In the genomic region with DNA sequence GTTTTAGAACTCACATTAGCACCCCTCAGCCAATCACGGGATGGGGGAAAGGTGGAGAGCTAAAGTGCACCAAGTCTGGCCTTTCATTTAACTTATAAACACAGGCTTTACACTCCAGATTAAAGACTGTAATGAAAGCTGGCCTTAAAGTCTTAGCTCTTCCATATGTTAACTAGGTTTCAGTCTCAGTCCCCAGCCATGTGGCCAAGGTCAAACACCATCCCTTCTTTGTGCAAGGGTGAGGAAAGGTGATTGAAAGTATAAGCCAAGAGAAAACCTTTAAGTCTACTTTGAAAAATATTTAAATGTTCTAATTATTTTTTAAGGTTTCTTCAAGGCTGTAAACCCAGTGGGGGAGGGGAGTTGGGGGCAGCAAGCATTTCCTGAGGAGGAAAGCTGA, we compare ENCODE assay signal across 10 mouse cellular contexts. TPM values are rescaled to one million over a fixed set of nuclear protein-coding genes. Genes with fewer than 3 reads are reported as not detected.
A peak's percentile ranks its signal among the peaks of the same experiment; 100 is the strongest.
DNase-seq lines count a peak whose midpoint lies in the region; ATAC-seq and TF ChIP-seq lines count a peak whose summit lies in the region.
"Had no signal": no experiment of that assay in that cellular context is flagged by ENCODE, and none has a peak within 500 bp of the region (broad histone marks: within the 10 kb centered on the region; RNA-seq: fewer than 3 reads in every experiment).

No protein-coding gene starts in this region.

- H3K4me1 ChIP-seq in heart, embryonic 14.5 days (ENCODE audit: control insufficient read depth in 2 of 2, insufficient read depth in 2 of 2, low read length in 2 of 2), result peaks cover 4 to 32% of the 10 kb centered on the region in 2 experiments; a peak in 3 of 4 replicates
- peaks cover 44% of the 10 kb centered on the region for H3K4me1 ChIP-seq in G1E (ENCODE audit: insufficient read depth, low read depth, low read length)
- H3K4me1 ChIP-seq in hindbrain, embryonic 13.5 days (replicated peaks), result peaks cover 24% of the 10 kb centered on the region
- peaks cover 32% of the 10 kb centered on the region for H3K4me1 ChIP-seq in midbrain, embryonic 12.5 days

- peak overlapping the region; percentile 33 to 67; a peak in 3 of 4 replicates for H3K4me3 ChIP-seq in heart, embryonic 14.5 days (ENCODE audit: control insufficient read depth in 1 of 2, insufficient read depth in 1 of 2, low read depth in 1 of 2, low read length in 2 of 2)
- peak overlapping the region; percentile 94 for H3K4me3 ChIP-seq in G1E (ENCODE audit: low read depth, low read length)
- H3K4me3 ChIP-seq in hindbrain, embryonic 13.5 days, result peak overlapping the region; percentile 26
- H3K4me3 ChIP-seq in midbrain, embryonic 12.5 days, result peak overlapping the region; percentile 76

- H3K9ac ChIP-seq in heart, embryonic 14.5 days (ENCODE audit: low read length), result peak overlapping the region; percentile 76
- H3K9ac ChIP-seq in hindbrain, embryonic 13.5 days, result peak overlapping the region; percentile 14; the same call in 1 of the 2 replicates
- H3K9ac ChIP-seq in midbrain, embryonic 12.5 days (replicated peaks), result peak overlapping the region; percentile 69

- 8% methylated on average over 1 of the region's 1 CpGs for WGBS in heart, embryonic 14.5 days
- WGBS in hindbrain, embryonic 13.5 days, result 3% methylated on average over 1 of the region's 1 CpGs
- WGBS in midbrain, embryonic 12.5 days, result 0% methylated on average over 1 of the region's 1 CpGs

- no peak for TF ChIP-seq CTCF in G1E (IDR thresholded peaks at IDR 0.05; ENCODE audit: low read depth, low read length)

- no peaks in the 10 kb centered on the region for H3K27me3 ChIP-seq in heart, embryonic 14.5 days (ENCODE audit: control insufficient read depth, insufficient read depth, low read length)
- H3K27me3 ChIP-seq in G1E (ENCODE audit: insufficient read depth, low read length), result no peaks in the 10 kb centered on the region
- no peaks in the 10 kb centered on the region for H3K27me3 ChIP-seq in hindbrain, embryonic 13.5 days
- no peaks in the 10 kb centered on the region for H3K27me3 ChIP-seq in midbrain, embryonic 12.5 days

- ATAC-seq in heart, embryonic 14.5 days (ENCODE audit: insufficient number of reproducible peaks, insufficient read depth, low FRiP score, low read depth), result no peak
- ATAC-seq in G1E (ENCODE audit: extremely low read depth, insufficient number of reproducible peaks, low FRiP score, poor library complexity, severe bottlenecking), result no peak
- ATAC-seq in hindbrain, embryonic 13.5 days (ENCODE audit: low FRiP score), result no peak
- ATAC-seq in midbrain, embryonic 12.5 days (ENCODE audit: low FRiP score, low read depth), result no peak

- H3K27ac ChIP-seq in heart, embryonic 14.5 days (replicated peaks in 1 of 2; ENCODE audit: control insufficient read depth in 1 of 2, insufficient read depth in 1 of 2, low read depth in 2 of 2, low read length in 2 of 2), result no peak overlapping the region
- H3K27ac ChIP-seq in hindbrain, embryonic 13.5 days, result no peak overlapping the region
- H3K27ac ChIP-seq in midbrain, embryonic 12.5 days (replicated peaks), result no peak overlapping the region

- H3K9me3 ChIP-seq in heart, embryonic 14.5 days (ENCODE audit: control insufficient read depth, low read length), result no peaks in the 10 kb centered on the region
- H3K9me3 ChIP-seq in G1E (replicated peaks), result no peaks in the 10 kb centered on the region
- no peaks in the 10 kb centered on the region for H3K9me3 ChIP-seq in hindbrain, embryonic 13.5 days
- no peaks in the 10 kb centered on the region for H3K9me3 ChIP-seq in midbrain, embryonic 12.5 days

- H3K36me3 ChIP-seq in heart, embryonic 14.5 days (ENCODE audit: control insufficient read depth, insufficient read depth, low read length), result peaks cover 44% of the 10 kb centered on the region
- peaks cover 36% of the 10 kb centered on the region for H3K36me3 ChIP-seq in G1E (replicated peaks)
- H3K36me3 ChIP-seq in hindbrain, embryonic 13.5 days, result peaks cover 21% of the 10 kb centered on the region
- peaks cover 29% of the 10 kb centered on the region for H3K36me3 ChIP-seq in midbrain, embryonic 12.5 days

- intact Hi-C loops in gastrocnemius, postnatal 36 days (cut with DNase I), result loop anchor here (2.0 to 10.0 kb wide), 3 partner anchors 19 to 1369 kb away; partner anchors contain the start of genes Armt1, Mtrf1l and Rmnd1

- H3K4me2 ChIP-seq in heart, embryonic 14.5 days (ENCODE audit: low read length), result peak overlapping the region; percentile 87
- H3K4me2 ChIP-seq in hindbrain, embryonic 13.5 days, result peak overlapping the region; percentile 99
- peak overlapping the region; percentile 97 for H3K4me2 ChIP-seq in midbrain, embryonic 12.5 days (replicated peaks)

- no peak for DNase-seq in heart, postnatal 4 days
- DNase-seq in G1E (ENCODE audit: low spot score), result no peak
- DNase-seq in layer of hippocampus, adult 9-10 months (ENCODE audit: low spot score), result no peak
- no peak for DNase-seq in cerebellum, postnatal 14 days
- no peak for DNase-seq in gastrocnemius, postnatal 36 days
- DNase-seq: cerebellum, postnatal 36 days; layer of hippocampus, adult 9-11 months had no signal

RNA-seq across cellular contexts. Expression of gene Fbxo5, which starts 1.7 kb away (rescaled TPM):
- 35.1 and 43.0 TPM in 2 replicates for polyA plus RNA-seq in heart, embryonic 14.5 days (2014; fragmentation: Nextera tagmentation; extraction: Ambion mirVana)
- 10 to 100 TPM; 15.3 to 16.1 TPM for total RNA-seq in heart, postnatal 4 days (2021)
- total RNA-seq in G1E (2014; fragmentation: Nextera tagmentation), result 122 and 159 TPM in 2 replicates
- 78.8 and 83.1 TPM in 2 replicates for total RNA-seq in G1E (2017)
- 5.8 and 11.0 TPM in 2 replicates for polyA plus RNA-seq in G1E (2012)
- polyA plus RNA-seq in hindbrain, embryonic 13.5 days (2015; fragmentation: Nextera tagmentation; extraction: Ambion mirVana), result 18.7 and 19.8 TPM in 2 replicates
- polyA plus RNA-seq in midbrain, embryonic 12.5 days (2016; fragmentation: Nextera tagmentation; extraction: Ambion mirVana), result 69.0 and 71.4 TPM in 2 replicates
- under 1 TPM; 0.64 to 0.67 TPM for total RNA-seq in gastrocnemius, postnatal 36 days (2021)

RNA-seq across cellular contexts. Expression of gene Mtrf1l, which starts 20.0 kb away (rescaled TPM):
- 13.3 and 15.9 TPM in 2 replicates for polyA plus RNA-seq in heart, embryonic 14.5 days (2014; fragmentation: Nextera tagmentation; extraction: Ambion mirVana)
- 10 to 100 TPM in 1 of 2 experiments, 1 to 10 TPM in 1; 7.9 to 10.9 TPM for total RNA-seq in heart, postnatal 4 days (2021)
- total RNA-seq in G1E (2014; fragmentation: Nextera tagmentation) (13.7 and 14.4 TPM in 2 replicates), G1E (2017) (32.1 and 34.0 TPM in 2 replicates)
- 4.8 and 5.9 TPM in 2 replicates for polyA plus RNA-seq in G1E (2012)
- polyA plus RNA-seq in hindbrain, embryonic 13.5 days (2015; fragmentation: Nextera tagmentation; extraction: Ambion mirVana), result 11.5 and 12.6 TPM in 2 replicates
- polyA plus RNA-seq in midbrain, embryonic 12.5 days (2016; fragmentation: Nextera tagmentation; extraction: Ambion mirVana), result 14.5 and 16.2 TPM in 2 replicates
- 1 to 10 TPM; 4.0 to 7.0 TPM for total RNA-seq in gastrocnemius, postnatal 36 days (2021)

Comparison
In these comparisons a context has a peak if more than half of its experiments do, and no peak if none do; other contexts are left out.
1. H3K4me3 ChIP-seq: peak in every context shown above with its lines; median percentile 94 in G1E; 76 in midbrain, embryonic 12.5 days; 50 in heart, embryonic 14.5 days; 26 in hindbrain, embryonic 13.5 days.
2. H3K9ac ChIP-seq: peak in every context shown above with its lines; median percentile 76 in heart, embryonic 14.5 days; 69 in midbrain, embryonic 12.5 days; 14 in hindbrain, embryonic 13.5 days.